Mouse (Mus musculus) hematopoietic multipotent progenitor cell, adult 10-12 weeks (in vitro differentiated cells): Measurements from ENCODE around the gene Dhx35. TPM values are rescaled to one million over a fixed set of nuclear protein-coding genes. Genes with fewer than 3 reads are reported as not detected.

ENCODE experiments used
- polyA plus RNA-seq: library from polyadenylated mRNA; stranded (reverse); fragments of >175 nt; gene quantifications from 2 replicates; pipeline ENCODE4 v1.2.3, GENCODE M21; 2012; ENCODE audit warnings: low replicate concordance

Gene Dhx35
- polyA plus RNA-seq = 4.8 and 6.8 TPM in 2 replicates

GRCm38 (mm10) chr2:158794494-158795004, at the start of gene Dhx35:
TSS of gene Dhx35 (plus strand) at chr2:158794807.

DNA sequence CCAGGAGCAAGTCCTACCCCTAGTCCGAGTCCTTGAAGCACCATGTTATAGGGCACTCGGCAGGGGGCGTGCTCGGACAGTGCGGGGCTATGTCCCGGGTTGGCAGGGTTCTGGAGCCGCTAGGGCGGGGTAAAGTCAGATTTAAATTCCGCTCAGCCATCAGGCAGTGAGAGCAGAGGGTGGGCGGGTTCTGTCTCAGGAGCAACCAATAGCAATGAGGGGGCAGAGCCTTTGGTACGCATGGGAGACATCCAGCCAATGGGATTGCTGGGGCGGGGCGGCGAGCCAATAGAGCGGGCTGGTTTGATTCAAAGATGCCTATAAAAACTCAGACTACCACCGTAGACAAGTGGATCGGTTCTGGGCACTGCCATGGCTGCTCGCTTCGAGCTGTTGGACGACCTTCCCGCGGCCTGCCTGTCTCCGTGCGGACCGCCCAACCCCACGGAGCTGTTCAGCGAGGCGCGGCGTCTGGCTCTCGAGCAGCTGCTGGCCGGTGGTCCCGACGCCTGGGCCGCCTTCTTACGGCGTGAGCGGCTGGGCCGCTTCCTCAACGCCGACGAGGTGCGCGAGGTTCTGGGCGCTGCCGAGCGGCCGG, 26.8 kb upstream of the Dhx35 start, which contains the start of gene Fam83d:
TSS of gene Fam83d (plus strand) at position 352 of the 598 bp plus-strand sequence.

Other genes with a start within 250 kb of the Dhx35 start
- not detected in 2 replicates for gene Slc32a1, start 184.0 kb upstream of the Dhx35 start, polyA plus RNA-seq
- gene Actr5, start 169.9 kb upstream of the Dhx35 start, polyA plus RNA-seq = 13.3 and 15.9 TPM in 2 replicates
- gene Ppp1r16b, start 129.4 kb upstream of the Dhx35 start, polyA plus RNA-seq = 25.0 and 35.0 TPM in 2 replicates
- 0.71 and 1.6 TPM in 2 replicates for gene Fam83d, start 26.7 kb upstream of the Dhx35 start, polyA plus RNA-seq